26 mouse cellular contexts compared by ENCODE assay signal in the genomic region with DNA sequence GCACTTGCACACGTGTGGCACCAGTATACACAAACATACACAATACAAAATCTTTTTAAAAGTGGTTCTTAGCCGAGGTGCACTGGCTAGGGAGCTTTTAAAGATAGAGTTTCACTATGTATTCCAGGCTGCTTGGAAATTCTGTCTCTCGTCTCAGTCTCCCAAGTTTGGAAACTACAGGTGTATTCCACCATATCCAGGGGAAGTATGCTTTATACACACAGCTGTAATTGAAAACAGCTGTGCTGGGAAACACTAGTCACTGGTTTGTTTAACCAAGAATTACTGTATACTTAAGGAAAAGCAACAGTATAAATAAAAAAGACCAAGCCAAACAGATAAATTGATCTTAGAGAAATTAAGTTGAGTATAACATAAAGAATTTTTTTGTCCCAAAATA.
"Had no signal": no experiment of that assay in that cellular context is flagged by ENCODE, and none has a peak within 500 bp of the region (broad histone marks: within the 10 kb centered on the region; RNA-seq: fewer than 3 reads in every experiment).

No protein-coding gene starts in this region.

- H3K27ac ChIP-seq: heart, embryonic 10.5 days; hindbrain, embryonic 10.5 days; hindbrain, embryonic 12.5 days; hindbrain, embryonic 14.5 days; intestine, embryonic 15.5 days; layer of hippocampus, adult 2 months; liver, embryonic 13.5 days; liver, embryonic 15.5 days had no signal

- DNase-seq: gastrocnemius, postnatal 10 days; gastrocnemius, postnatal 25 days; heart, adult 18-20 months; heart, postnatal 10 days; heart, postnatal 4 days; kidney, adult 18-20 months; kidney, adult 8-10 months; kidney, postnatal 10 days; kidney, postnatal 25 days; kidney, postnatal 4 days; layer of hippocampus, postnatal 36 days; liver; liver, embryonic 13.5 days; liver, postnatal 0 days had no signal

- H3K36me3 ChIP-seq: intestine, embryonic 15.5 days had no signal

- H3K4me2 ChIP-seq: heart, embryonic 12.5 days; hindbrain, embryonic 12.5 days; hindbrain, embryonic 14.5 days; intestine, embryonic 15.5 days; liver, embryonic 11.5 days; liver, embryonic 13.5 days; liver, embryonic 15.5 days had no signal

- H3K4me1 ChIP-seq: heart, embryonic 10.5 days; heart, embryonic 12.5 days; hindbrain, embryonic 10.5 days; hindbrain, embryonic 12.5 days; intestine, embryonic 15.5 days had no signal

- H3K9ac ChIP-seq: heart, embryonic 12.5 days; hindbrain, embryonic 12.5 days; hindbrain, embryonic 14.5 days; intestine, embryonic 15.5 days; liver, embryonic 13.5 days; liver, embryonic 15.5 days; liver, postnatal 0 days had no signal

- H3K27me3 ChIP-seq: heart, embryonic 12.5 days; hindbrain, embryonic 12.5 days; intestine, embryonic 15.5 days; liver, embryonic 13.5 days; liver, embryonic 15.5 days had no signal

- ATAC-seq: hindbrain, embryonic 16.5 days; inflammation-experienced regulatory T-cells, adult 6 months; intestine, embryonic 15.5 days; intestine, postnatal 0 days; liver, postnatal 0 days had no signal

- H3K9me3 ChIP-seq: intestine, embryonic 15.5 days had no signal

- H3K4me3 ChIP-seq: heart, embryonic 10.5 days; heart, embryonic 12.5 days; hindbrain, embryonic 10.5 days; hindbrain, embryonic 12.5 days; intestine, embryonic 15.5 days; layer of hippocampus, adult 2 months; liver, embryonic 13.5 days; liver, embryonic 15.5 days had no signal
